Mouse (Mus musculus) hindbrain, embryonic 13.5 days (tissue): ENCODE measurements around the gene Pde2a. TPM values are rescaled to one million over a fixed set of nuclear protein-coding genes. Genes with fewer than 3 reads are reported as not detected.

Experiments
- ATAC-seq: fragments of 200-750 bp; cut with Nextera tagmentation; 2 replicates; pipeline ENCODE4 v1.8.0; 2017; ENCODE audit warnings: moderate TSS enrichment; ENCODE audit not compliant: low FRiP score
- H3K27ac ChIP-seq: fragments of 300-500 bp; sonication (generic); 2 replicates; pipeline ENCODE4 v1.5.1; 2015; ENCODE audit warnings: inconsistent platforms, mild to moderate bottlenecking, moderate library complexity
- H3K27me3 ChIP-seq: fragments of 300-500 bp; sonication (generic); 2 replicates; pipeline ENCODE4 v1.6.1; 2015; ENCODE audit warnings: mild to moderate bottlenecking, inconsistent platforms
- H3K36me3 ChIP-seq: fragments of 300-500 bp; sonication (generic); 2 replicates; pipeline ENCODE4 v1.6.1; 2015; ENCODE audit warnings: mild to moderate bottlenecking, inconsistent platforms
- H3K4me1 ChIP-seq: fragments of 300-500 bp; sonication (generic); replicated peaks from 2 replicates; pipeline ENCODE4 v1.6.1; 2015; ENCODE audit warnings: inconsistent platforms
- H3K4me2 ChIP-seq: fragments of 300-500 bp; sonication (generic); 2 replicates; pipeline ENCODE4 v1.6.1; 2015; ENCODE audit warnings: inconsistent platforms, mild to moderate bottlenecking, moderate library complexity
- H3K4me3 ChIP-seq: fragments of 300-500 bp; sonication (generic); 2 replicates; pipeline ENCODE4 v1.5.1; 2015; ENCODE audit warnings: mild to moderate bottlenecking, inconsistent platforms
- H3K9ac ChIP-seq: fragments of 300-500 bp; sonication (generic); 2 replicates; pipeline ENCODE4 v1.6.1; 2015; ENCODE audit warnings: mild to moderate bottlenecking, inconsistent platforms
- H3K9me3 ChIP-seq: fragments of 300-500 bp; sonication (generic); 2 replicates; pipeline ENCODE4 v1.6.1; 2016; ENCODE audit warnings: inconsistent platforms
- WGBS: fragments of 180-500 bp; shearing (Covaris S2); methylation state at CpG from one replicate; pipeline ENCODE4 v1.1.7; 2015; 5-methylcytosine and 5-hydroxymethylcytosine counted together
- polyA plus RNA-seq: library from polyadenylated mRNA; unstranded; fragments of >200 nt; fragmentation: Nextera tagmentation; extraction: Ambion mirVana; gene quantifications from 2 replicates; pipeline ENCODE4 v1.2.1, GENCODE M21; 2015

The Pde2a gene
- polyA plus RNA-seq, 1 experiment from 2014 or later = 28.8 TPM

- Histone ChIP-seq H3K9ac (no peak overlapping the region), H3K9me3 (no peaks in the 10 kb centered on the region)
- WGBS = 47% methylated on average over 6 of the region's 6 CpGs
Observed at GRCm38 (mm10) chr7:101385331-101385733, 36.2 kb upstream of the Pde2a start.

GRCm38 (mm10) chr7:101385866-101386452 is 35.5 kb upstream of the Pde2a start:
- 0 out of 2 replicates have a peak, but pooled peaks cover 19% of the 10 kb centered on the region for H3K4me1 ChIP-seq
- ATAC-seq = 0 out of 2 replicates have a peak, but pooled peaks have one; percentile 25
- H3K9me3 ChIP-seq = no peaks in the 10 kb centered on the region
- H3K36me3 ChIP-seq = no peaks in the 10 kb centered on the region
- no peak overlapping the region for H3K27ac ChIP-seq
- no peak overlapping the region for H3K9ac ChIP-seq
- 61% methylated on average over 10 of the region's 10 CpGs for WGBS
- H3K4me2 ChIP-seq = no peak overlapping the region
- H3K4me3 ChIP-seq = no peak overlapping the region
- H3K27me3 ChIP-seq = no peaks in the 10 kb centered on the region

More at GRCm38 (mm10) chr7:101385331-101385733, 36.2 kb upstream of the Pde2a start:
- Histone ChIP-seq H3K36me3 (no peaks in the 10 kb centered on the region), H3K4me1 (0 out of 2 replicates have a peak, but pooled peaks cover 15% of the 10 kb centered on the region), H3K4me3 (no peak overlapping the region), H3K27ac (no peak overlapping the region), H3K4me2 (no peak overlapping the region), H3K27me3 (no peaks in the 10 kb centered on the region)
- no peak for ATAC-seq

GRCm38 (mm10) chr7:101389256-101389655 is 32.2 kb upstream of the Pde2a start:
- WGBS = 95% methylated on average over 6 of the region's 6 CpGs
- Histone ChIP-seq H3K27ac (no peak overlapping the region), H3K4me3 (no peak overlapping the region), H3K9me3 (no peaks in the 10 kb centered on the region), H3K9ac (no peak overlapping the region), H3K36me3 (no peaks in the 10 kb centered on the region), H3K4me1 (peaks cover 31% of the 10 kb centered on the region), H3K27me3 (no peaks in the 10 kb centered on the region), H3K4me2 (no peak overlapping the region)
- ATAC-seq = no peak

GRCm38 (mm10) chr7:101391909-101392479 is 29.5 kb upstream of the Pde2a start:
- no peaks in the 10 kb centered on the region for H3K9me3 ChIP-seq
- ATAC-seq = no peak
- H3K4me1 ChIP-seq = peaks cover 27% of the 10 kb centered on the region
- no peak overlapping the region for H3K4me2 ChIP-seq
- no peaks in the 10 kb centered on the region for H3K36me3 ChIP-seq
- H3K4me3 ChIP-seq = no peak overlapping the region
- no peak overlapping the region for H3K9ac ChIP-seq
- no peaks in the 10 kb centered on the region for H3K27me3 ChIP-seq
- 81% methylated on average over 4 of the region's 4 CpGs for WGBS
- H3K27ac ChIP-seq = no peak overlapping the region

DNA sequence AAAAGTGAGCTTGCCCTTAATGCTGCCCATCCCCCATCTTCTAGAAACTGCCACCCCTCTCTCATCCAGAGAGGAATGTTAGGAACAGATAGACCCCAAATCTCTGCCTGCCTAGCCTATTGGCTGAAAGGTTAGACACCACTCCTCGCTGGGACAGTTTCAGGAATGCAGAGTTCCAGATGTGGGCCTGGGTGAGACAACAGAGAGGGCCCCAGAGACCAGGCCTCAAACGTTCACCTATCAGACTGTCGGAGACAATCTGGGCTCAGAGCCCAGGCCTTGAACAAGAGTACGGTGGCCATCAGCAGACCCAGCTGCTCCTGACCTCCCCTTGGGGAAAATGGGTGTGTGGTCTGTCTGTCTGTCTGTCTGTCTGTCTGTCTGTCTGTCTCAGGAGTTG is 28.5 kb upstream of the Pde2a start:
- Histone ChIP-seq H3K27me3 (no peaks in the 10 kb centered on the region), H3K27ac (peak overlapping the region; percentile 45; the same call in 1 of the 2 replicates), H3K4me1 (peaks cover 27% of the 10 kb centered on the region), H3K4me3 (no peak overlapping the region), H3K36me3 (no peaks in the 10 kb centered on the region), H3K9me3 (no peaks in the 10 kb centered on the region), H3K4me2 (no peak overlapping the region), H3K9ac (no peak overlapping the region)
- 60% methylated on average over 4 of the region's 4 CpGs for WGBS
- no peak for ATAC-seq

DNA sequence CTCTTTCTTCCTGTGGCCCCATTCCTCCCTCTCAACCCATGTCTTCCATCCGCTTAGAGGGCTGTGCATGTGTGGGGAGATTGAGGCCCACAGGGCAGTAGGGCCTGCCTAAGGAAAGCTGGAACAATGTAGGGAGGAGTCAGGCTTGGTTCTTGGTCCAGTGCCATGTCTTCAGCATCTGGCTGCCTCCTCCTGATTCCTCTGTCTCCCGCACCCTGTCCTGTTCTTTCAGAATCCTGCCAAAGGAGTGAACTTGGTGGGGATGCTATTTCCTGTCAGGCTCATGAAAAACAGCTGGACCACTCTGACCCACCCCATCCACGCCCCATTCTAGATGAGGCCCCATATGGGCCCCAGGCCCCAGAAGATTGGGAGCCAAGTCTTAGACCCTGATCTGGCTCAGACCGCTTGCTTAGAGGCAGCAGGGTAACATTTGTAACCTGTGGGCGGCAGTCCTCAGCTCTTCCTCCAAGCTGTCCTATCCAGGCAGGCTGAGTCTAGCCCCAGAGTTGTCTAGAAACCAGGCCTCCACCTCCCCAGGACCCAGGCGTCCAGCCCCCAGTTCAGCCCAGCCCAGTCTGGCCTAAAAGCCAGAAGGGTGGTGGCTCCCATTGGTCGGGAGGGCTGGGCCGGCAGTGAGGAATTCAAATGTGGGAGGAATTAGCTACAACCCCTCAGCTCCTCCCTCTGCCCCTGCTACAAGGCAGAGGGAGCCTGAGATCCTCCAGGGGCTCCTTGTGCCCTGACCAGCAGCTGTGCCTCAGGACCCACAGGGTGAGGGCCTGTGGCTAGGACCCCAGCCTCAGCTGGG is 27.6 kb upstream of the Pde2a start:
- ATAC-seq = peak; percentile 39

DNA sequence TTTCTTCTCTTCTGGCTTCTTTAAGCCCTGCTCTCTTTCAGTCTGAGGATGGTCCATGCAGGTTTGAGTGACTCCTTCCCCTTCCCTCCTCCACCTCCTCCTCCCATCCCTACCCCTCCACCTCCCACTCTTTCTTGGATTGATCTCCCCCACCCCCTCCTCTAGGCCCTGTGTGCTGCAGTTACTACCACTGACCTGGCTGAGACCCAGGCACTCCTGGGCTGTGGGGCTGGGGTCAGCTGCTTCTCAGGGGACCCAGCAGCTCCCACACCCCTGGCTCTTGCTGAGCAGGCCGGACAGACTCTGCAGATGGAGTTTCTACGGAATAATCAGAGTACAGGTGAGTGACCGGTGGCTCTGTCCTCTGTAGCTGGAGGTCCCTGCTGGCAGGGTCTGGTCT is 26.9 kb upstream of the Pde2a start:
- Histone ChIP-seq H3K4me1 (peaks cover 27% of the 10 kb centered on the region), H3K4me3 (no peak overlapping the region), H3K27ac (peak overlapping the region; percentile 52; the same call in 1 of the 2 replicates), H3K36me3 (no peaks in the 10 kb centered on the region), H3K4me2 (0 out of 2 replicates have a peak overlapping the region, but pooled peaks have one; percentile 2), H3K27me3 (no peaks in the 10 kb centered on the region), H3K9ac (no peak overlapping the region), H3K9me3 (no peaks in the 10 kb centered on the region)
- no peak for ATAC-seq
- 64% methylated on average over 3 of the region's 3 CpGs for WGBS

More for the DNA sequence above, 27.6 kb upstream of the Pde2a start:
- no peak overlapping the region for H3K9ac ChIP-seq
- no peaks in the 10 kb centered on the region for H3K27me3 ChIP-seq
- 0 out of 2 replicates have a peak overlapping the region, but pooled peaks have one; percentile 45 for H3K27ac ChIP-seq
- no peak overlapping the region for H3K4me2 ChIP-seq
- WGBS = 46% methylated on average over 8 of the region's 8 CpGs
- H3K4me3 ChIP-seq = no peak overlapping the region
- no peaks in the 10 kb centered on the region for H3K9me3 ChIP-seq
- peaks cover 27% of the 10 kb centered on the region for H3K4me1 ChIP-seq
- no peaks in the 10 kb centered on the region for H3K36me3 ChIP-seq

DNA sequence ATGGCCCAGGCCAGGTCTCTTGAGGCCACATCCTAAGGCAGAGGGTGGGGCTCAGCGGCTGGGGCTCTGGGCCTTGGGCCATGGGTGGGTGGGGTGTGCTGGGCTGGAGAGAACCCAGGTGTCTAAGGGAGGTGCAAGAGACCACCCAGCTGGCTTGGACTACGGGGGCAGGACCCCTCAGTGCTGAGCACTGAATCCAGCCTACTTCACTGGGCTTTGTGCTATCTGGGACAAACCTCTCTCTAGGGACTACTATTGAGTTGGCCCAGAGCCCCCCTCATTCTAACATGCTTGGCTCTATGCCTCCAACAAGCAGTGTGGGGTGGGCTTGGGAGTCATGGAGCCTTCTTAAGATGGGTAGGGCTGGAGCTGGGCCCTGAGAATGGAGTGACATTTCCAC is 26.0 kb upstream of the Pde2a start:
- 73% methylated on average over 2 of the region's 2 CpGs for WGBS

GRCm38 (mm10) chr7:101397175-101397574 is 24.3 kb upstream of the Pde2a start:
- Histone ChIP-seq H3K27ac (no peak overlapping the region), H3K4me1 (peaks cover 24% of the 10 kb centered on the region)
- WGBS = 93% methylated on average over 4 of the region's 4 CpGs

More for the DNA sequence above, 26.0 kb upstream of the Pde2a start:
- Histone ChIP-seq H3K4me3 (no peak overlapping the region), H3K27ac (no peak overlapping the region), H3K4me2 (0 out of 2 replicates have a peak overlapping the region, but pooled peaks have one; percentile 6), H3K4me1 (peaks cover 26% of the 10 kb centered on the region), H3K9me3 (no peaks in the 10 kb centered on the region), H3K27me3 (no peaks in the 10 kb centered on the region), H3K9ac (no peak overlapping the region), H3K36me3 (no peaks in the 10 kb centered on the region)
- ATAC-seq = no peak

DNA sequence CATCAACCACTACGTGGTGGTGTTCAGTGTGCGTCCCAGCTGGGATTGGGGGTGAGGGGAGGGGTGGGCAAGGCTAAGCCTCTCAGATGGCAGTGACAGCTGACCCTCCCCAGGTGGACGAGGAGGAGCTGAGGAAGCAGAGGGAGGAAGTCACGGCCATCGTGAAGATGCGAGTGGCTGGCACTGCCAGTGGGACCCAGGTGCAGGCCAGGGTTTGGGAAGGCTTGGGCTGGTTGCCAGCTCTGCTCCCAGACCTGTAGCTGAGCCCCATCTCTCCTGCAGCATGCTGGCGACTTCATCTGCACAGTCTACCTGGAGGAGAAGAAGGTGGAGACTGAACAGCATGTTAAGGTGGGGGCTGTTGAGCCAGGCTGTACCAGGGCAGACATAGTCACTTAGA is 20.0 kb upstream of the Pde2a start:
- Histone ChIP-seq H3K4me2 (no peak overlapping the region), H3K4me1 (no peaks in the 10 kb centered on the region), H3K27me3 (no peaks in the 10 kb centered on the region), H3K4me3 (no peak overlapping the region), H3K9me3 (no peaks in the 10 kb centered on the region), H3K9ac (no peak overlapping the region), H3K36me3 (0 out of 2 replicates have a peak, but pooled peaks cover 3% of the 10 kb centered on the region), H3K27ac (no peak overlapping the region)
- no peak for ATAC-seq
- WGBS = 85% methylated on average over 7 of the region's 7 CpGs

More at GRCm38 (mm10) chr7:101397175-101397574, 24.3 kb upstream of the Pde2a start:
- Histone ChIP-seq H3K9ac (no peak overlapping the region), H3K27me3 (no peaks in the 10 kb centered on the region), H3K36me3 (no peaks in the 10 kb centered on the region), H3K4me3 (no peak overlapping the region), H3K9me3 (no peaks in the 10 kb centered on the region), H3K4me2 (no peak overlapping the region)
- ATAC-seq = no peak

GRCm38 (mm10) chr7:101403831-101404230 is 17.7 kb upstream of the Pde2a start:
- H3K4me3 ChIP-seq = no peak overlapping the region
- H3K4me1 ChIP-seq = no peaks in the 10 kb centered on the region
- no peaks in the 10 kb centered on the region for H3K9me3 ChIP-seq
- no peak for ATAC-seq
- H3K4me2 ChIP-seq = no peak overlapping the region
- H3K36me3 ChIP-seq = 0 out of 2 replicates have a peak, but pooled peaks cover 3% of the 10 kb centered on the region
- H3K9ac ChIP-seq = no peak overlapping the region
- H3K27ac ChIP-seq = no peak overlapping the region
- WGBS = 92% methylated on average over 5 of the region's 5 CpGs
- no peaks in the 10 kb centered on the region for H3K27me3 ChIP-seq

DNA sequence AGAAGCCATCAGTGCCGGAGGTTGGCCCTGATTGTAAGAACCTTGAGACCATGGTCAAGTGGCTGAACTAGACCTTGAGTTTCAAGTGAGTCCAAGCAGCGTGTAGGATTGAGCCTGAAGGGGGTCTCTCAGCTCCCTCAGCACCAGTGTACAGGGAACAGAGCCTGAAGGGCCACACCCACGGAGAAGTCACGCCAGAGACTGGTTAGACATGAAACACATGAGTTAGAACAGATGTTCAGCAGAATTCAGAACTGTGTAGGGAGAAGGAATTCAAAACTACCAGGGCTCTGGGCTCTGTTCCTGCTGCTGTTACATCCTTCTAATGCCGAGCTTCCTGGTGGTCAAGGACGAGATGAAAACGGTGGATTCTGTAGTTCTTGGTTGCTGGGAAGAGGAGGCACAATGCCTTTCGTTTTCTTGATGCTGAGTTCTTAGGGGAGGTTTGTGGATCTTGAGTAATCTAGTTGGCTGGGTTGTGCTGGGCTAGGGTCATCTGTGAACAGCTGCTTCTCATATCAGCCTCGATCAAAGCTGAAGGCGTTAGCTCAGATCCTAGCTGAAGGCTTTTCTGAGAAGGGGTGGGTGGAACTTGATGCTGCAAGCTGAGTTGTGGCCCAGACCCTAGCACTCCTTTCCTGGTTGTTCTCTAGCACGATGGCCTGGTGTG is 11.1 kb upstream of the Pde2a start, which contains the start of gene Gm45837:
TSS of gene Gm45837 (plus strand) at position 620 of the 670 bp plus-strand sequence.
- Histone ChIP-seq H3K36me3 (no peaks in the 10 kb centered on the region), H3K27ac (no peak within 1 kb of the TSS), H3K4me3 (no peak within 1 kb of the TSS), H3K9ac (no peak within 1 kb of the TSS), H3K4me2 (no peak within 1 kb of the TSS), H3K27me3 (peaks cover 10% of the 10 kb centered on the region; the same call in 1 of the 2 replicates), H3K4me1 (peaks cover 15% of the 10 kb centered on the region), H3K9me3 (no peaks in the 10 kb centered on the region)
- WGBS = 83% methylated on average over 11 of the region's 11 CpGs
- no peak for ATAC-seq
